Mouse (Mus musculus) G1E (cell line): ENCODE data around the gene Lmf2. TPM values are rescaled to one million over a fixed set of nuclear protein-coding genes. Genes with fewer than 3 reads are reported as not detected.

Experiments used
- ATAC-seq: 2 replicates; pipeline ENCODE4 v1.8.0; 2016; ENCODE audit warnings: mild to moderate bottlenecking; ENCODE audit not compliant: insufficient number of reproducible peaks, poor library complexity, low FRiP score, severe bottlenecking; ENCODE audit errors: extremely low read depth
- DNase-seq: peaks from one replicate; pipeline ENCODE4 v3.0.0; 2012; ENCODE audit warnings: low spot score
- H3K27me3 ChIP-seq: 2 replicates; pipeline ENCODE4 v1.6.1; 2012; ENCODE audit warnings: mild to moderate bottlenecking, low read length, inconsistent platforms; ENCODE audit not compliant: insufficient read depth
- H3K36me3 ChIP-seq: replicated peaks from 2 replicates; pipeline ENCODE3; 2012; ENCODE audit warnings: mild to moderate bottlenecking, inconsistent platforms
- H3K4me1 ChIP-seq: 2 replicates; pipeline ENCODE4 v1.6.1; 2012; ENCODE audit warnings: low read depth, low read length, inconsistent platforms, mixed read lengths; ENCODE audit not compliant: insufficient read depth
- H3K4me3 ChIP-seq: 2 replicates; pipeline ENCODE4 v1.5.1; 2012; ENCODE audit warnings: low read depth, mild to moderate bottlenecking, inconsistent platforms, low read length, moderate library complexity, mixed read lengths
- H3K9me3 ChIP-seq: replicated peaks from 2 replicates; pipeline ENCODE4 v1.6.1; 2012; ENCODE audit warnings: inconsistent platforms
- CTCF ChIP-seq: IDR thresholded peaks from 2 replicates; pipeline ENCODE4 v1.5.1; 2012; ENCODE audit warnings: low read depth, low read length, inconsistent platforms, mixed read lengths
- GATA1 ChIP-seq: IDR thresholded peaks from 2 replicates; pipeline ENCODE4 v1.6.1; 2012; ENCODE audit warnings: borderline replicate concordance, low read length, inconsistent platforms, mixed read lengths
- GATA2 ChIP-seq: IDR thresholded peaks from 2 replicates; pipeline ENCODE4 v1.6.1; 2012; ENCODE audit warnings: low read depth, low read length, inconsistent platforms, borderline replicate concordance
- POLR2AphosphoS5 ChIP-seq: IDR thresholded peaks from 2 replicates; pipeline ENCODE4 v1.6.1; 2012; ENCODE audit warnings: low read depth, low read length, inconsistent platforms; ENCODE audit not compliant: insufficient replicate concordance
- TAL1 ChIP-seq: conservative IDR thresholded peaks from 2 replicates; pipeline ENCODE4 v1.6.1; 2012; ENCODE audit warnings: low read depth, low read length, inconsistent platforms, mixed read lengths
- polyA plus RNA-seq: library from polyadenylated mRNA; stranded (reverse); fragments of >175 nt; gene quantifications from 2 replicates; pipeline ENCODE4 v1.2.3, GENCODE M21; 2012
- total RNA-seq, 2 experiments: library from RNA; stranded (forward) in 1 of 2; stranded (reverse) in 1 of 2; fragments of 200-1000 nt in 1 of 2; fragments of >200 nt in 1 of 2; fragmentation: Nextera tagmentation in 1 of 2; gene quantifications; 2 replicates each; pipeline ENCODE4 v1.2.3; 2014 to 2017

Lmf2 gene
- total and polyA plus RNA-seq, 3 experiments = 13.7 to 125 (median 42.7) TPM

GRCm38 (mm10) chr15:89350447-89350846 is 5.0 kb downstream of the Lmf2 start:
- H3K27me3 ChIP-seq = no peaks in the 10 kb centered on the region
- no peaks in the 10 kb centered on the region for H3K9me3 ChIP-seq
- TF ChIP-seq CTCF (no peak), POLR2AphosphoS5 (no peak), GATA2 (no peak)
- DNase-seq = no peak
- H3K4me3 ChIP-seq = no peak overlapping the region
- peaks cover 54% of the 10 kb centered on the region for H3K36me3 ChIP-seq
- ATAC-seq = no peak
- peaks cover 20% of the 10 kb centered on the region for H3K4me1 ChIP-seq

- Histone ChIP-seq H3K4me1 (peaks cover 7% of the 10 kb centered on the region), H3K36me3 (no peaks in the 10 kb centered on the region), H3K27me3 (peaks cover 6% of the 10 kb centered on the region; the same call in 1 of the 2 replicates), H3K4me3 (no peak overlapping the region), H3K9me3 (no peaks in the 10 kb centered on the region)
- ATAC-seq (no peak), DNase-seq (no peak)
- TF ChIP-seq CTCF (no peak), POLR2AphosphoS5 (no peak), TAL1 (no peak), GATA1 (no peak), GATA2 (no peak)
These were observed 12.1 kb downstream of the Lmf2 start for GRCm38 (mm10) chr15:89343325-89343724.

- Histone ChIP-seq H3K36me3 (no peaks in the 10 kb centered on the region), H3K4me3 (no peak overlapping the region), H3K9me3 (no peaks in the 10 kb centered on the region), H3K27me3 (peaks cover 9% of the 10 kb centered on the region; the same call in 1 of the 2 replicates), H3K4me1 (peaks cover 7% of the 10 kb centered on the region)
- DNase-seq = no peak
- ATAC-seq = no peak
- TF ChIP-seq POLR2AphosphoS5 (no peak), TAL1 (no peak), CTCF (no peak), GATA2 (no peak), GATA1 (no peak)
These were observed 13.8 kb downstream of the Lmf2 start for GRCm38 (mm10) chr15:89341678-89342077.

- Histone ChIP-seq H3K4me3 (peak overlapping the region; percentile 13; the same call in 1 of the 2 replicates), H3K9me3 (no peaks in the 10 kb centered on the region), H3K27me3 (peaks cover 22% of the 10 kb centered on the region; the same call in 1 of the 2 replicates), H3K4me1 (peaks cover 7% of the 10 kb centered on the region), H3K36me3 (no peaks in the 10 kb centered on the region)
- ATAC-seq (no peak), DNase-seq (no peak)
- no peak for TF ChIP-seq GATA2
- no peak for TF ChIP-seq POLR2AphosphoS5
- TF ChIP-seq TAL1 = no peak
- TF ChIP-seq GATA1 = no peak
- TF ChIP-seq CTCF = no peak
These were observed 15.3 kb downstream of the Lmf2 start for GRCm38 (mm10) chr15:89340136-89340535.

GRCm38 (mm10) chr15:89339696-89340095 is 15.8 kb downstream of the Lmf2 start:
- Histone ChIP-seq H3K9me3 (no peaks in the 10 kb centered on the region), H3K27me3 (peaks cover 26% of the 10 kb centered on the region), H3K36me3 (no peaks in the 10 kb centered on the region), H3K4me3 (peak overlapping the region; percentile 13; the same call in 1 of the 2 replicates), H3K4me1 (peaks cover 7% of the 10 kb centered on the region)
- TF ChIP-seq GATA2 (no peak), TAL1 (no peak)
- no peak for DNase-seq
- no peak for ATAC-seq

GRCm38 (mm10) chr15:89336422-89336821 is 19.0 kb downstream of the Lmf2 start:
- H3K27me3 ChIP-seq = peaks cover 32% of the 10 kb centered on the region
- ATAC-seq (no peak), DNase-seq (no peak)
- no peaks in the 10 kb centered on the region for H3K36me3 ChIP-seq
- no peak overlapping the region for H3K4me3 ChIP-seq
- H3K4me1 ChIP-seq = peaks cover 7% of the 10 kb centered on the region
- no peaks in the 10 kb centered on the region for H3K9me3 ChIP-seq
- TF ChIP-seq GATA2 = no peak
- no peak for TF ChIP-seq TAL1
- no peak for TF ChIP-seq CTCF
- TF ChIP-seq POLR2AphosphoS5 = no peak
- no peak for TF ChIP-seq GATA1
